Mouse (Mus musculus) kidney, embryonic 16.5 days (tissue): ENCODE results near the gene Arid4a. TPM values are rescaled to one million over a fixed set of nuclear protein-coding genes. Genes with fewer than 3 reads are reported as not detected.
"Not testable (repeated sequence)": the region's sequence is repeated elsewhere in the genome, so short reads cannot be mapped to it uniquely, and the experiment has no call there.

Experiments
- ATAC-seq: fragments of 200-750 bp; cut with Nextera tagmentation; 2 replicates; pipeline ENCODE4 v1.8.0; 2017; ENCODE audit warnings: moderate TSS enrichment; ENCODE audit not compliant: low FRiP score, low TSS enrichment
- H3K27ac ChIP-seq: fragments of 300-500 bp; sonication (generic); 2 replicates; pipeline ENCODE4 v1.5.1; 2014; ENCODE audit warnings: low read length
- H3K27me3 ChIP-seq: fragments of 300-500 bp; sonication (generic); 2 replicates; pipeline ENCODE4 v1.6.1; 2014; ENCODE audit warnings: low read length, control low read depth, mixed read lengths; ENCODE audit not compliant: insufficient read depth
- H3K36me3 ChIP-seq: fragments of 300-500 bp; sonication (generic); 2 replicates; pipeline ENCODE4 v1.6.1; 2014; ENCODE audit warnings: low read length, control low read depth, mixed read lengths; ENCODE audit not compliant: insufficient read depth
- H3K4me1 ChIP-seq: fragments of 300-500 bp; sonication (generic); 2 replicates; pipeline ENCODE4 v1.6.1; 2014; ENCODE audit warnings: low read length, control low read depth, mixed read lengths; ENCODE audit not compliant: insufficient read depth
- H3K4me2 ChIP-seq: fragments of 300-500 bp; sonication (generic); replicated peaks from 2 replicates; pipeline ENCODE4 v1.6.1; 2014; ENCODE audit warnings: low read depth, low read length
- H3K4me3 ChIP-seq: fragments of 300-500 bp; sonication (generic); 2 replicates; pipeline ENCODE4 v1.5.1; 2014; ENCODE audit warnings: mild to moderate bottlenecking, low read length
- H3K9ac ChIP-seq: fragments of 300-500 bp; sonication (generic); replicated peaks from 2 replicates; pipeline ENCODE4 v1.6.1; 2014; ENCODE audit warnings: low read length
- H3K9me3 ChIP-seq: fragments of 300-500 bp; sonication (generic); 2 replicates; pipeline ENCODE4 v1.6.1; 2016; ENCODE audit warnings: low read length, control low read depth
- WGBS: fragments of 180-500 bp; shearing (Covaris S2); extraction: QIAGEN DNeasy Blood & Tissue Kit; methylation state at CpG from one replicate; pipeline ENCODE4 v1.1.7; 2014; 5-methylcytosine and 5-hydroxymethylcytosine counted together
- polyA plus RNA-seq: library from polyadenylated mRNA; unstranded; fragments of >200 nt; fragmentation: Nextera tagmentation; extraction: Ambion mirVana; gene quantifications from 2 replicates; pipeline ENCODE4 v1.2.1, GENCODE M21; 2015

Arid4a gene
- polyA plus RNA-seq, 1 experiment from 2014 or later = 34.6 TPM

- ATAC-seq = 0 out of 2 replicates have a peak, but pooled peaks have one; percentile 51
- Histone ChIP-seq H3K27ac (no peak overlapping the region), H3K27me3 (no peaks in the 10 kb centered on the region), H3K4me1 (peaks cover 21% of the 10 kb centered on the region), H3K4me3 (no peak overlapping the region), H3K36me3 (peaks cover 45% of the 10 kb centered on the region), H3K9ac (no peak overlapping the region), H3K9me3 (no peaks in the 10 kb centered on the region), H3K4me2 (no peak overlapping the region)
- 41% methylated on average over 4 of the region's 4 CpGs for WGBS
These were observed 6.0 kb upstream of the Arid4a start for GRCm38 (mm10) chr12:71009769-71010168.

GRCm38 (mm10) chr12:71014845-71015362, 886 bp upstream of the Arid4a start:
- Histone ChIP-seq H3K4me3 (peak overlapping the region; percentile 93), H3K4me1 (peaks cover 29% of the 10 kb centered on the region), H3K36me3 (peaks cover 15% of the 10 kb centered on the region), H3K9me3 (no peaks in the 10 kb centered on the region), H3K27me3 (no peaks in the 10 kb centered on the region), H3K4me2 (peak overlapping the region; percentile 81), H3K9ac (peak overlapping the region; percentile 92), H3K27ac (peak overlapping the region; percentile 99)
- peak; percentile 67; the same call in 1 of the 2 replicates for ATAC-seq
- under 1% methylated on average over 28 of the region's 32 CpGs for WGBS

- H3K4me3 ChIP-seq = peak overlapping the region; percentile 93
- H3K27me3 ChIP-seq = no peaks in the 10 kb centered on the region
- H3K27ac ChIP-seq = peak overlapping the region; percentile 96
- ATAC-seq = no peak
- H3K9ac ChIP-seq = peak overlapping the region; percentile 94
- WGBS = 0% methylated on average over 23 of the region's 33 CpGs
- peak overlapping the region; percentile 68 for H3K4me2 ChIP-seq
- peaks cover 29% of the 10 kb centered on the region for H3K4me1 ChIP-seq
- peaks cover 24% of the 10 kb centered on the region for H3K36me3 ChIP-seq
- no peaks in the 10 kb centered on the region for H3K9me3 ChIP-seq
These were observed 367 bp downstream of the Arid4a start for GRCm38 (mm10) chr12:71016211-71016502.

- no peaks in the 10 kb centered on the region for H3K27me3 ChIP-seq
- peak overlapping the region; percentile 94 for H3K9ac ChIP-seq
- H3K27ac ChIP-seq = peak overlapping the region; percentile 96
- H3K4me1 ChIP-seq = peaks cover 29% of the 10 kb centered on the region
- ATAC-seq = peak; percentile 23
- H3K4me3 ChIP-seq = peak overlapping the region; percentile 93
- under 1% methylated on average over 31 of the region's 82 CpGs for WGBS
- H3K4me2 ChIP-seq = peak overlapping the region; percentile 68
- H3K36me3 ChIP-seq = peaks cover 26% of the 10 kb centered on the region
- H3K9me3 ChIP-seq = no peaks in the 10 kb centered on the region
These were observed 882 bp downstream of the Arid4a start for GRCm38 (mm10) chr12:71016503-71017241.

GRCm38 (mm10) chr12:71017242-71017571, 1.4 kb downstream of the Arid4a start:
- no peak for ATAC-seq
- Histone ChIP-seq H3K9me3 (no peaks in the 10 kb centered on the region), H3K9ac (peak overlapping the region; percentile 94), H3K27ac (peak overlapping the region; percentile 96), H3K4me1 (peaks cover 25% of the 10 kb centered on the region), H3K4me2 (peak overlapping the region; percentile 68), H3K27me3 (no peaks in the 10 kb centered on the region), H3K36me3 (peaks cover 30% of the 10 kb centered on the region), H3K4me3 (peak overlapping the region; percentile 93)
- 4% methylated on average over 5 of the region's 5 CpGs for WGBS

- WGBS = 59% methylated on average over 10 of the region's 10 CpGs
- H3K4me3 ChIP-seq = peak overlapping the region; percentile 5; the same call in 1 of the 2 replicates
- no peaks in the 10 kb centered on the region for H3K9me3 ChIP-seq
- ATAC-seq = no peak
- H3K4me2 ChIP-seq = peak overlapping the region; percentile 68
- no peaks in the 10 kb centered on the region for H3K27me3 ChIP-seq
- no peak overlapping the region for H3K27ac ChIP-seq
- peaks cover 31% of the 10 kb centered on the region for H3K36me3 ChIP-seq
- H3K9ac ChIP-seq = no peak overlapping the region
- peaks cover 22% of the 10 kb centered on the region for H3K4me1 ChIP-seq
These were observed 2.0 kb downstream of the Arid4a start for GRCm38 (mm10) chr12:71017827-71018226.

- no peaks in the 10 kb centered on the region for H3K9me3 ChIP-seq
- H3K4me2 ChIP-seq = no peak overlapping the region
- H3K27me3 ChIP-seq = no peaks in the 10 kb centered on the region
- ATAC-seq = no peak
- H3K4me3 ChIP-seq = no peak overlapping the region
- no peak overlapping the region for H3K9ac ChIP-seq
- H3K27ac ChIP-seq = no peak overlapping the region
- 89% methylated on average over 8 of the region's 8 CpGs for WGBS
- peaks cover 10% of the 10 kb centered on the region for H3K4me1 ChIP-seq
- peaks cover 40% of the 10 kb centered on the region for H3K36me3 ChIP-seq
These were observed 3.4 kb downstream of the Arid4a start for GRCm38 (mm10) chr12:71019211-71019610.

- no peak overlapping the region for H3K4me3 ChIP-seq
- H3K9me3 ChIP-seq = no peaks in the 10 kb centered on the region
- WGBS = 96% methylated on average over 10 of the region's 10 CpGs
- no peak overlapping the region for H3K27ac ChIP-seq
- ATAC-seq = no peak
- H3K27me3 ChIP-seq = no peaks in the 10 kb centered on the region
- H3K4me1 ChIP-seq = no peaks in the 10 kb centered on the region
- H3K9ac ChIP-seq = no peak overlapping the region
- no peak overlapping the region for H3K4me2 ChIP-seq
- H3K36me3 ChIP-seq = peaks cover 60% of the 10 kb centered on the region
These were observed 8.6 kb downstream of the Arid4a start for GRCm38 (mm10) chr12:71024411-71024810.

- not testable (repeated sequence) for H3K27me3 ChIP-seq, H3K27ac ChIP-seq, H3K9me3 ChIP-seq, H3K4me1 ChIP-seq, ATAC-seq, H3K9ac ChIP-seq, H3K4me3 ChIP-seq, H3K4me2 ChIP-seq
- peaks cover 51% of the 10 kb centered on the region for H3K36me3 ChIP-seq
- WGBS = 95% methylated on average over 8 of the region's 8 CpGs
These were observed 12.5 kb downstream of the Arid4a start for GRCm38 (mm10) chr12:71028265-71028664.

- no peak for ATAC-seq
- whole genome bisulfite sequencing = 88% methylated on average over 8 of the region's 8 CpGs
- Histone ChIP-seq H3K4me3 (no peak overlapping the region), H3K9ac (no peak overlapping the region), H3K27ac (no peak overlapping the region), H3K36me3 (peaks cover 37% of the 10 kb centered on the region), H3K4me2 (no peak overlapping the region), H3K27me3 (no peaks in the 10 kb centered on the region), H3K4me1 (no peaks in the 10 kb centered on the region), H3K9me3 (no peaks in the 10 kb centered on the region)
These were observed 14.5 kb downstream of the Arid4a start for GRCm38 (mm10) chr12:71030260-71030659.
